ENCODE assay signal across 24 mouse cellular contexts in the genomic region with DNA sequence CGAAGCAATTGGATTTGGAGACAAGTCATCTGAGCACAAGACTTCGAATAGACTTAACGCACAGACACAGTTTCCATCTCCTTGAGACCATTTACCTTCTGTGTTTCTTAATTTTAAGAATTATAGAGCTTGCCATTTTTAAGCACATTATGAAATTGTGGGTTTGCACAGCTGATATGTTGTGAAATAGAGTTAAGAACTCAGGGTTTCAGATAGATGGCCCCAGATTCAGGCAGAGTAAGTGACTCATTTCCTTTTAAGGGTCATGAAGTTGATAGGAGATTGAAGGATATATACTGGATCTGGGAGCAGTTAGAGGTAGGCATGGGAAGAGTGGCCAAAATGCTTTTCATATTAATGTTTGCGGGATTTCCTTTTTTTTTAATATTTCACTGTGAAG. TPM values are rescaled to one million over a fixed set of nuclear protein-coding genes. Genes with fewer than 3 reads are reported as not detected.
"Had no signal": no experiment of that assay in that cellular context is flagged by ENCODE, and none has a peak within 500 bp of the region (broad histone marks: within the 10 kb centered on the region; RNA-seq: fewer than 3 reads in every experiment).

No protein-coding gene starts in this region.

- H3K27me3 ChIP-seq: kidney, embryonic 15.5 days; limb, embryonic 13.5 days; liver, embryonic 12.5 days; liver, embryonic 15.5 days; neural tube, embryonic 12.5 days; neural tube, embryonic 15.5 days had no signal

- DNase-seq: kidney, adult 11 months; kidney, adult 8-10 months; kidney, postnatal 10 days; kidney, postnatal 36 days; liver; lung, adult 2 months; midbrain, embryonic 14.5 days; right cerebral cortex, adult 18-20 months; right cerebral cortex, postnatal 14 days; right cerebral cortex, postnatal 4 days; thymus, adult 2 months; thymus, postnatal 14 days had no signal

- H3K9ac ChIP-seq: kidney, embryonic 15.5 days; limb, embryonic 13.5 days; liver, embryonic 12.5 days; liver, embryonic 15.5 days; neural tube, embryonic 12.5 days; neural tube, embryonic 15.5 days had no signal

- H3K27ac ChIP-seq: kidney, embryonic 15.5 days; limb, embryonic 10.5 days; limb, embryonic 13.5 days; liver, embryonic 12.5 days; liver, embryonic 15.5 days; macrophage; neural tube, embryonic 12.5 days; neural tube, embryonic 15.5 days; stomach, postnatal 0 days had no signal

- H3K36me3 ChIP-seq: kidney, embryonic 15.5 days; limb, embryonic 10.5 days; limb, embryonic 13.5 days; liver, embryonic 12.5 days; liver, embryonic 15.5 days; neural tube, embryonic 12.5 days; neural tube, embryonic 15.5 days had no signal

- ATAC-seq: liver, embryonic 12.5 days had no signal

- H3K9me3 ChIP-seq: kidney, embryonic 15.5 days; limb, embryonic 10.5 days; limb, embryonic 13.5 days; liver, embryonic 12.5 days; liver, embryonic 15.5 days; neural tube, embryonic 12.5 days; neural tube, embryonic 15.5 days had no signal

- H3K4me1 ChIP-seq: kidney, embryonic 15.5 days; limb, embryonic 10.5 days; limb, embryonic 13.5 days; liver, embryonic 12.5 days; liver, embryonic 15.5 days; neural tube, embryonic 12.5 days; neural tube, embryonic 15.5 days had no signal

- H3K4me3 ChIP-seq: kidney, embryonic 15.5 days; limb, embryonic 10.5 days; limb, embryonic 13.5 days; liver, embryonic 12.5 days; liver, embryonic 15.5 days; neural tube, embryonic 12.5 days; neural tube, embryonic 15.5 days had no signal

RNA-seq across cellular contexts. Expression of gene Fam110c, which starts 27.5 kb away (rescaled TPM):
- total RNA-seq: left cerebral cortex, adult 8-10 months; left cerebral cortex, postnatal 14 days; midbrain, postnatal 0 days had no signal
- polyA plus RNA-seq: neural tube, embryonic 12.5 days had no signal
